Mouse (Mus musculus) kidney, adult 2 months (tissue): ENCODE results near the gene Hoxa7.

Experiments used
- CTCF ChIP-seq: fragments of 200-500 bp; conservative IDR thresholded peaks from 2 replicates; pipeline ENCODE4 v1.5.1; 2011; ENCODE audit warnings: low read depth, mild to moderate bottlenecking, control low read depth, low read length, moderate library complexity, mixed read lengths; ENCODE audit not compliant: insufficient read depth, insufficient read length
- POLR2A ChIP-seq: fragments of 200-500 bp; IDR thresholded peaks from one replicate; pipeline ENCODE4 v1.6.1; 2011; ENCODE audit warnings: low read depth, low read length, control low read depth

GRCm38 (mm10) chr6:52196811-52197210 lies 24.8 kb downstream of the Hoxa7 start:
- TF ChIP-seq CTCF, result no peak
- no peak for TF ChIP-seq POLR2A
